Mouse (Mus musculus) layer of hippocampus, adult 2 months (tissue): ENCODE measurements at regions not wholly inside any gene's neighbourhood (a gene's known extent, or its start where the extent isn't known, plus 50 kb on each side); places are given as distances from the start of the nearest gene placed in this dataset.

Experiments used
- DNase-seq, 2 experiments: peaks; one replicate each; pipeline ENCODE4 v3.0.0; 2022; ENCODE audit warnings: low spot score in 2 of 2
- H3K27ac ChIP-seq: fragments of 200-600 bp; 2 replicates; pipeline ENCODE4 v1.8.1; 2022
- H3K4me3 ChIP-seq: fragments of 200-600 bp; 2 replicates; pipeline ENCODE4 v1.8.1; 2022; ENCODE audit warnings: mild to moderate bottlenecking
- CTCF ChIP-seq: fragments of 200-600 bp; conservative IDR thresholded peaks from 2 replicates; pipeline ENCODE4 v1.8.1; 2022; ENCODE audit warnings: antibody characterized with exemption, mild to moderate bottlenecking, moderate library complexity

DNA sequence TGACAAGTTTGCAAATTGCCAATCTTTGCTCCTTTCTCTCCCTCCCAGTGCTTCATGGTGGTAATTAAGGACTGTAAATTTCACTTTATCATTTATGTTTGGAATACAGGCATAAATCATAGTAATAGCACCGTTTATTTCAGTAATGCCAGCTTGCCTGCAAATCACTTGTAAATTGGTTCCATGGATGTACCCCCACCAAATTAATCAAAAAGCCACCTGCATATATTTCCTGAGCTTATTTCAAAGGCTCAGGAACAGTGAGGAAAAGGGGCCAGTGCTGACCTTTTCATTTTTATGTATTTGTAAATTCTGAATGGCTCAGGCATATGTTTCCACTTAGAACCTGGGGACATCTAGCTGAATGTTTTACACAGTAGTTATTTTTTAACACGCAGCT is 115.0 kb downstream of the D3Ertd751e start:
- H3K4me3 ChIP-seq = no peak overlapping the region
- DNase-seq = no peak
- TF ChIP-seq CTCF = no peak
- no peak overlapping the region for H3K27ac ChIP-seq

DNA sequence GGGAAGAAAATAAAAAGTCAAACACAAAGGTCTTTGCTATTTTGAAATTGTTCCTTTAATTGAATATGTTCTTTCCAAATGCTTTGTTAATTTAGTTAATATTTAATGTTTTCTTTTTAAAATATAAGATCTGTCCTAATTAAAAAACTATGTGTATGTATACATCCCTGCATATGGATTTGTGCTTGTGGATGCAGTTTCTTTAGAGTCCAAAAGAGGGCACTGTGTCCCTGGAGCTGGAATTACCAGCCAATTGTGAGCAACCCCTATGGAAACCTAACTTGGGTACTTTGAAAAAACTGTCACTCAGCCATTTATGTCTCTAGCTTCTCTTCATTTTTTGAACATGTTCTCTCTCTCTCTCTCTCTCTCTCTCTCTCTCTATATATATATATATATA is 120.3 kb downstream of the D3Ertd751e start:
- Histone ChIP-seq H3K4me3 (no peak overlapping the region), H3K27ac (no peak overlapping the region)
- TF ChIP-seq CTCF = peak; percentile 55
- DNase-seq = no peak

DNA sequence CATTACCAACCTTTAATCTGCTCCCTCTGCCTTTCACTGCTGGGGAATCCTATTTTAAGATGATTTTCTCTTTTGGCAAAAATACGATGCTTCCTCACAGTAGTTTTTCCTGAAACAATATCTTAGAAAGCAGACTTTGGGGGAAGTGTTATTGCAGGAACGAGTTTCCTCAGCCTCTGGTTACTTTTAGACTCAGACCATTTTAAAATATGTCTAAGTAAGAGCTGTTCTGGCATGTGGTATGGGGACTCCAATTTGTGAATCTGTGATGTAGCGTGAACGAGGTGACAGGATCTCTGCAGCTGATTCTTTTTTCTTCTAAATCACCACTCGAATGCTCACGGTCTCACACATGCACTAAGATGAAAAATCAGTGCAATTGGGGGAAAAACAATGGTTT is 166.5 kb downstream of the D3Ertd751e start:
- no peak for TF ChIP-seq CTCF

DNA sequence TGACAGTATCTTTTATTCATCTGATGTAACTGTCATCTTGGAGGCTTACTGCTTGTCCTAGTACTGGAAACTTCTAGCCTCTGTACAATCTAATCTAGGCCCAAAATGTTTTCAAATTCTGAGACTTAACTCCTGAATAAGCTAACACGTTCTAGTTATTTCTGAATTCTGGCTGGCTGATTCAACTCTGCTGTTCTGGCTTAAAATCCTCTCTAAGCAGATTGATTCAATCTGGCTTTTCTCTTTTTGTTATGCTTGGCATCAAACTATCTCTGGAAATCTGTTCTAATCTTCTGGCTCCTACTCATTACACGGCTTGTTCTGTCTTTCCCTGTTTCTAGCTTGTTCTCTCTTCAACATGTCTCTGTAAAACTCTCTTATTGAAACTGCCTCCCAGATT is 170.8 kb downstream of the D3Ertd751e start:
- H3K27ac ChIP-seq = no peak overlapping the region
- no peak for TF ChIP-seq CTCF
- H3K4me3 ChIP-seq = no peak overlapping the region
- peak in 1 of 2 experiments; percentile 39 for DNase-seq

More for the DNA sequence above, 166.5 kb downstream of the D3Ertd751e start:
- no peak overlapping the region for H3K27ac ChIP-seq
- H3K4me3 ChIP-seq = no peak overlapping the region
- no peak for DNase-seq

DNA sequence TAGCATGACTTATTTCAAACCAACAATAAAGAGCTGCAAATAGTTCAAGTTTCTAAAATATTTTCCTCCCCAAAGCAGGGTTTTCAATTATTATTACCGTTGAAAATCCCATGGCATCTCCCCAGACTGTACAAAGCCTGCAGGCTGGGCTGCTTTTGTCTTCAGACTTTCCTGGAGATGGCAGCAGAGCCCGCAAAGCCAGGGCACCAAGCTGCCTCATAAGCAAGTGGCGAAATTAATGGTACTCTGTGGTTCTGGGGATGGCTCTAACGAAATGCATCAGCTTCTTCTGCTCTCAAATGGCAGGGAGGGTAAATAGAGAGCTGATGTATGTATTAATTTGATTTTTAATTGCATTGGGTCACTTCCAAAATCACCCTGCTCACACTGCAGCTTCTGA is 197.4 kb downstream of the D3Ertd751e start:
- Histone ChIP-seq H3K27ac (no peak overlapping the region), H3K4me3 (no peak overlapping the region)
- peak; percentile 72 for TF ChIP-seq CTCF
- peak in 1 of 2 experiments; percentile 29 for DNase-seq

DNA sequence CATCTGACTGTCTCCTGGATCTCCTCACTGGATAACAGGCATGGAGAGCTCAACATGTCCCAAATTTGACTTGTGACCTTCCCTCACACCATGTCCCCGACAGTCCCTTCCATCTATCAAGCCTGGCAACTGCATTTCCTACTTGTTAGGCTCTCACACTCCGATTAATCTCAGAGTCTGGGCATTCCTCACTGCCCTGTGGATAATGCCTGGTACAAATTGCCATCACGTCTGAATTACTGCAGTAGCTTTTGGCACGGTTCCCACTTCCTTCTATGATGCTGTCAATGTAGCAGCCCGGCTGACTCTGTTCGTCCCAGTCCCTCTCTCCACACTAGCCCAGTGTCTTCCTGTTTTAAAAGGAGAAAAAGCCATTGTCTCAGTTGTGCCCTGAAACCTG is 200.6 kb downstream of the D3Ertd751e start:
- H3K27ac ChIP-seq = no peak overlapping the region
- no peak for DNase-seq
- no peak for TF ChIP-seq CTCF
- H3K4me3 ChIP-seq = no peak overlapping the region

DNA sequence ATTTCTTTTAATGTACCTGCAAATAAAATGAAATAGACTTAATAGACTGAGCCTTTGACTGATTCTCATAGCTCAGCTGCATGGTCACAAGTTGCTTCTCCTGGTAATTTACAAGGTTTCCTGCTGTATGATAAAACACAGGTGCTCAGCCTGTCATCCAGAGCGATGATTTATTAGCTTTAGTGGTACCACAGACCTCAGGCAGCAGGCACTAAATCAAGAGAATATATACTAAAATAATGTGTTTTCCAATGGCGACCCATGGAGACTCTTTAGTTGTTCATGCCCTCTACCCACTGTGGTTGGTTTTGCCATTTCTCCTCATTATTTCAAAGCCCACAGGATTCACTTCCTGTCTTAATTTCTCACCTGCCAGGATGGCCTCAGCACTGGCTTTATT is 207.0 kb downstream of the D3Ertd751e start:
- TF ChIP-seq CTCF = no peak
- no peak for DNase-seq
- H3K27ac ChIP-seq = no peak overlapping the region
- H3K4me3 ChIP-seq = no peak overlapping the region

DNA sequence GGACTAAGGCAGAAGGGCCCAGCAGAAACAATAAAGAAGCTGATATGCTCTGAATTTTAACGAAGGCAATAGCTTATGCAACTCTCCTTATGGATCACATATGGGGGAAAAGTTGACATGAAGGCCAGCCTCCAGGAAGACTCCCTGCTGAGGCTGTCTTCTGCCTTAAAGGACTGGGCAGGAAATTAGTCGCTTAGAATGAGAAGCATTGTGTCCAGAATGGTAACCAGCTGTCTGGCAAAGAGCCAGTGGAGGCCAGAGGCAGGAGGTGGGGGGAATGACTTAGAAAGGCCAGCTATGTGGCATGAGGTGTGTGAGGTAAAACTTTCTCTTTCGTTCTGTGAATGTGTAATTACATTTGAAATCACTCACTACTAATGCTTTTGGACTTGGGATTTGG is 215.0 kb downstream of the D3Ertd751e start:
- TF ChIP-seq CTCF = no peak
- Histone ChIP-seq H3K27ac (no peak overlapping the region), H3K4me3 (no peak overlapping the region)
- DNase-seq = no peak

DNA sequence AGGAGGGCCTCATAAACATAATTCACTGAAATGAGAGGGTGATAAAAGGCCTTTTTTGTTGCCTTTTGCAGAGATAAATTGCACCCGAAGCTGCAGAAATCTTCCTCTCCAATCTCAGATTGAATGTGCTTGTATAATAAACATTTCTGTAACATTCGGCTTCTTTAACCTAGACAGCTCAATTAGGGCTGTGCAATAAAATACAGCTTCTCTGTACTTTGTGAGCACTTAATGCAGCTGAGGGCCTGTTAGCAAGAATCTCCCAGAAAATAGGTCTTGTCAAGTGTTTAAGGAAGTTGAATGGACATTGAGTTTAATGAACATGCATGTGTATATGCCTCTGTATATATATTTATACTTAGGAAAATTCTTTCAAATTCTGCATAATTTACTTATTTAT is 217.8 kb downstream of the D3Ertd751e start:
- H3K4me3 ChIP-seq = no peak overlapping the region
- no peak for TF ChIP-seq CTCF
- DNase-seq = no peak
- no peak overlapping the region for H3K27ac ChIP-seq

DNA sequence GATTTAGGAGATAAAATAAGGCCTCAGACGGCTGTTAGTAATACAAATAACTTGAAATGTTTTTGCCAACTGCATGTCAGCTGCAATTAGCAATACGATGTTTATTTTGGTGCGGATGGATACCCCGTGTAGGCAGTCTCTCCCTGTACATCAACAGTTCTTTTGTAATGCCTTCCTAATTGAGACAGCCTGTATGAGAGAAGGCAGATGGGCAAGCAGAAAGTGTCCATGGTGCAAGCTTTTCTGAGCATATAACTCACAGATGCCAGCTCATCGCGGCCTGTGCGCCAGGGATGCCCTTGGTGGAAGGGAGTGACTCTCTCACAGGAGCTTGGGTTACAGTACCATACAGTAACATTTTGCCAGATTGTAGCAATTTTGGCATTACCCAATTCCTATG is 220.5 kb downstream of the D3Ertd751e start:
- DNase-seq = peak; percentile 33 to 37
- Histone ChIP-seq H3K27ac (no peak overlapping the region), H3K4me3 (no peak overlapping the region)
- TF ChIP-seq CTCF = no peak

DNA sequence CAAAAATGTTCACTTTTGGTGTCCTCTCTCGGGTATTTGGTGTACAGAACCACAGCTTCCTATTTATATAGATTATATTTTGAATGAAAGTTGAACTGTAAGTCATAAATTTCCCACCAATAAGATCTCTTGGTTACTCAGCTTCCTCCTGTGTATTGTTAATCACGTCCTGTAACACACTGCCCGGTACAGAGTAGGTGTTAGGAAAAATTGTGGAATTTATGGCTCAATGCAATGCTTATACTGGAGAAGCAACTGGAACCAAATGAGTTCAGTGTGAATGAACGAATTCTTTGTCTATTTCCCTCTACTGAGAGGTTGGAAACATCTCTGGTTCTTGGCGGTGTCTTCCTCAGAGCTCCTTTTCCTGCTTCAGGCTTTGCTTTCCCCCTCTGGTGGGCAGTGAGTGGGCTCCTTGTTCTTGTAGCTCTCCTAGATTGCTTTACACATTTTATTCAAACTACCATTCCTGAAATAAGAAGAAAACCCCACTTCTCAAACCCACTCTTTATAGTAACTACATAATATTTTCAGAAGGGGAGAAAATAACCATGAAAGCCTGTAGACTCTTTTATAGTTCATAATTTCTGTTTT is 264.4 kb downstream of the D3Ertd751e start:
- H3K4me3 ChIP-seq = no peak overlapping the region
- no peak for DNase-seq
- no peak overlapping the region for H3K27ac ChIP-seq
- no peak for TF ChIP-seq CTCF

DNA sequence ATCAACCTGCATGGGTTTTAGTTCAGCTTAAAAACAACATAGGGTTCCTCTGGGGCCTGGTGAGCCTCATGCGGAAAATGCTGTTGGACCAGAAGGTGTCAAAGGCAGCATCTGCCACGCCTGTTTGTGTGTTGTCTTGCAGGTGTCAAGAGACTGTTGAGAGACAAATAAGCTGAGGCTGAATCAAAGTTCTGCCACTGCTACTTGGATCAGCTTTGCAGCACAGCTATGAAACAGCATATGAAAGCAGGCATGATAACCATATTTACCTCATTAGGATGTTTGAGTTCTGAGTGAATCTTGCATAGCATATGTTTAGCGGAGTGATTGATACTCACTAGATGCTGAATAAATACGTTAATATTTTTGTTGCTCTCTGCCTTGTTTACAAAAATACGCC is 280.8 kb downstream of the D3Ertd751e start:
- DNase-seq = no peak
- TF ChIP-seq CTCF = no peak
- Histone ChIP-seq H3K27ac (no peak overlapping the region), H3K4me3 (no peak overlapping the region)

DNA sequence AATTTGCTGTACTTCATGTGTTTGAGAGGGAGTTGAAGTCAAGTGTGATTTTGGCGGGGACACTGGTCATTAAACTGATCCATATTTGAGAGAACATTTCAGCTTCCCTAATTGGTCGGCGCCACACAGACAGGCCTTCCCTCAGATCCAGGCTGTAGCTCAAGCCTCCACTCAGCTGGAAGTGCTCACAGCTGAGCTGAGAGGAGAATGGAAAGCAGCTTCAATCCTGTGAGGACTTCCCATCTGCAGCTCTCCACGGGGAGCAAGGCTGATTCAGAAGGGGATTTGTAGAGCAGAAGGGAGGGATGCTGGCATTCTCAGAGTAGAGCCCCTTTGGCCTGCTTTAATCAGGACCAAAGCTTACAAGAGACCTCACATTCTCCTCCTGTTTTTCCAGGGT is 297.2 kb downstream of the D3Ertd751e start:
- Histone ChIP-seq H3K4me3 (no peak overlapping the region), H3K27ac (no peak overlapping the region)
- DNase-seq = no peak
- no peak for TF ChIP-seq CTCF

DNA sequence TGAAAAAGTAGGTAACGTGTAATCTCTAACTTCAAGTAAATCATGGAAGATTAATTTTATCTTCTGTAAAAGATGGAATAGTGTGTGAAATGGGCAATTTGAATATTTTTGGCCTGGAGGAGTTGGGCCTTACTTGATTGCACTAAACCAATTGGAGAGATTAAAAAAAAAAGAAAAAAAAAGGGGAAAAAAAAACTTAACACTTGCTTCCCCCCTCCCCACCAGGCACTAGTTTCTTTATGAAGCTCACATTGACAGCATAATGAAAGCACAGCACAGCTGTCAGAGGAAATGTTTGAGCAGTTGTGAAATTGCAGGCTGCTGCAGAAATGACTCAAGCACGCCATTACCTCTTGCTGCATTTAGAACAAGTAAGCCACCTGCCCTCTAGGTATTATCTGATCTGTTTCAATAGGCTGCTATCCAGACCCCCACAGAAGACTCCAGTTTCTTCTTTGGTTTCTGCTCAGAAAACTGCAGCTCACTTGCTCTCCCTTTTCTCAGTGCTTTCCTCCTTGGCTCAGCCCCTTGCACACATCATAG is 297.9 kb downstream of the D3Ertd751e start:
- no peak for DNase-seq
- H3K4me3 ChIP-seq = no peak overlapping the region
- H3K27ac ChIP-seq = no peak overlapping the region
- no peak for TF ChIP-seq CTCF
